In genomic region chr5:4267717-4268116, GRCm38 (mm10) we compare ENCODE assay signal across 7 mouse cellular contexts.
ATAC-seq and TF ChIP-seq lines count a peak whose summit lies in the region.
"Had no signal": no experiment of that assay in that cellular context is flagged by ENCODE, and none has a peak within 500 bp of the region (broad histone marks: within the 10 kb centered on the region; RNA-seq: fewer than 3 reads in every experiment).

No protein-coding gene starts in this region.

- H3K4me3 ChIP-seq in myocyte = no peak overlapping the region

- H3K36me3 ChIP-seq in myocyte (ENCODE audit: control insufficient read depth, insufficient read depth) = no peaks in the 10 kb centered on the region
- H3K36me3 ChIP-seq: G1E had no signal

- H3K79me2 ChIP-seq in myocyte (ENCODE audit: control insufficient read depth, insufficient read depth) = no peaks in the 10 kb centered on the region

- H3ac ChIP-seq in myocyte (ENCODE audit: control insufficient read depth, insufficient read length) = no peak overlapping the region

- no peaks in the 10 kb centered on the region for H3K27me3 ChIP-seq in myocyte (ENCODE audit: control insufficient read depth, insufficient read depth, insufficient read length)
- H3K27me3 ChIP-seq: CH12.LX had no signal

- no peak for TF ChIP-seq POLR2A in myocyte (IDR thresholded peaks at IDR 0.05; ENCODE audit: insufficient read length, low read depth)

- ATAC-seq in inflammation-experienced regulatory T-cells, adult 6 months = no peak
- ATAC-seq: activated CD4-positive, CD25-positive, alpha-beta regulatory T cell, adult 4 months; CD4-positive, CD25-positive, alpha-beta regulatory T cell, adult 4 months; Patski had no signal

- no peak overlapping the region for H3K4me2 ChIP-seq in myocyte (ENCODE audit: low read depth)

TF ChIP-seq in myocyte, 11 proteins besides CTCF, POLR2A, EP300 and RAD21:
- peak; percentile 91 for TF ChIP-seq CEBPB (IDR thresholded peaks at IDR 0.05; ENCODE audit: insufficient read depth, poor library complexity, severe bottlenecking)
- TF ChIP-seq TCF3 (IDR thresholded peaks at IDR 0.05; ENCODE audit: insufficient read length, low read depth) = no peak
